In genomic region chr10:79704970-79705360, GRCm38 (mm10) we compare ENCODE assay signal across 8 mouse cellular contexts. TPM values are rescaled to one million over a fixed set of nuclear protein-coding genes. Genes with fewer than 3 reads are reported as not detected.
DNase-seq lines count a peak whose midpoint lies in the region; ATAC-seq and TF ChIP-seq lines count a peak whose summit lies in the region.

No protein-coding gene starts in this region.

- H3K27me3 ChIP-seq in kidney, postnatal 0 days (ENCODE audit: insufficient read depth, low read length), result no peaks in the 10 kb centered on the region
- no peaks in the 10 kb centered on the region for H3K27me3 ChIP-seq in embryonic facial prominence, embryonic 13.5 days
- no peaks in the 10 kb centered on the region for H3K27me3 ChIP-seq in hindbrain, postnatal 0 days (ENCODE audit: insufficient read depth, low read length)
- no peaks in the 10 kb centered on the region for H3K27me3 ChIP-seq in midbrain, embryonic 16.5 days (ENCODE audit: control insufficient read depth, insufficient read depth, low read depth, low read length)

- WGBS in kidney, postnatal 0 days, result 3% methylated on average over 10 of the region's 10 CpGs
- WGBS in embryonic facial prominence, embryonic 13.5 days, result 4% methylated on average over 10 of the region's 10 CpGs
- WGBS in hindbrain, postnatal 0 days, result 7% methylated on average over 10 of the region's 10 CpGs
- 5% methylated on average over 10 of the region's 10 CpGs for WGBS in midbrain, embryonic 16.5 days

- no peak for DNase-seq in kidney, postnatal 0 days (ENCODE audit: low spot score)
- DNase-seq in kidney, postnatal 25 days, result no peak
- DNase-seq in hindbrain, postnatal 0 days (ENCODE audit: low spot score), result no peak
- no peak for DNase-seq in layer of hippocampus, adult 11-12 months (ENCODE audit: low spot score)
- DNase-seq in T-cell, adult 2 months (ENCODE audit: low spot score), result no peak
- DNase-seq in kidney, adult 11 months, result no peak

- H3K4me3 ChIP-seq in kidney, postnatal 0 days (replicated peaks; ENCODE audit: low read depth, low read length), result peak overlapping the region; percentile 68
- peak overlapping the region; percentile 79 for H3K4me3 ChIP-seq in embryonic facial prominence, embryonic 13.5 days
- H3K4me3 ChIP-seq in hindbrain, postnatal 0 days (ENCODE audit: low read length), result peak overlapping the region; percentile 69
- peak overlapping the region; percentile 73 for H3K4me3 ChIP-seq in midbrain, embryonic 16.5 days (ENCODE audit: low read depth, low read length)

- peak overlapping the region; percentile 81 for H3K9ac ChIP-seq in kidney, postnatal 0 days (ENCODE audit: low read depth, low read length)
- H3K9ac ChIP-seq in embryonic facial prominence, embryonic 13.5 days, result peak overlapping the region; percentile 93
- peak overlapping the region; percentile 91 for H3K9ac ChIP-seq in hindbrain, postnatal 0 days (replicated peaks; ENCODE audit: low read length)
- H3K9ac ChIP-seq in midbrain, embryonic 16.5 days (ENCODE audit: low read depth, low read length), result peak overlapping the region; percentile 89

- H3K36me3 ChIP-seq in kidney, postnatal 0 days (ENCODE audit: insufficient read depth, low read length), result peaks cover 13% of the 10 kb centered on the region
- H3K36me3 ChIP-seq in embryonic facial prominence, embryonic 13.5 days, result peaks cover 36% of the 10 kb centered on the region
- H3K36me3 ChIP-seq in hindbrain, postnatal 0 days (ENCODE audit: insufficient read depth, low read length), result peaks cover 5% of the 10 kb centered on the region
- peaks cover 9% of the 10 kb centered on the region; the same call in 1 of the 2 replicates for H3K36me3 ChIP-seq in midbrain, embryonic 16.5 days (ENCODE audit: control insufficient read depth, insufficient read depth, low read length)

- peak overlapping the region; percentile 68 for H3K27ac ChIP-seq in kidney, postnatal 0 days
- peak overlapping the region; percentile 83 for H3K27ac ChIP-seq in embryonic facial prominence, embryonic 13.5 days
- H3K27ac ChIP-seq in hindbrain, postnatal 0 days, result peak overlapping the region; percentile 84
- H3K27ac ChIP-seq in midbrain, embryonic 16.5 days (ENCODE audit: low read length), result peak overlapping the region; percentile 85

- H3K4me2 ChIP-seq in kidney, postnatal 0 days (ENCODE audit: low read length), result peak overlapping the region; percentile 79
- H3K4me2 ChIP-seq in embryonic facial prominence, embryonic 13.5 days, result peak overlapping the region; percentile 99
- H3K4me2 ChIP-seq in hindbrain, postnatal 0 days (ENCODE audit: low read depth, low read length), result peak overlapping the region; percentile 91
- H3K4me2 ChIP-seq in midbrain, embryonic 16.5 days (ENCODE audit: low read length), result peak overlapping the region; percentile 69

- ATAC-seq in kidney, postnatal 0 days (replicated peaks; ENCODE audit: low FRiP score, low read depth), result no peak
- ATAC-seq in embryonic facial prominence, embryonic 13.5 days (ENCODE audit: insufficient number of reproducible peaks, insufficient read depth, low FRiP score, low TSS enrichment, low read depth), result no peak
- no peak for ATAC-seq in hindbrain, postnatal 0 days
- ATAC-seq in midbrain, embryonic 16.5 days, result peak; percentile 12; the same call in 1 of the 2 replicates

- TF ChIP-seq CTCF in kidney, postnatal 0 days (IDR thresholded peaks at IDR 0.05; ENCODE audit: low read depth), result no peak
- TF ChIP-seq CTCF in hindbrain, postnatal 0 days (IDR thresholded peaks at IDR 0.05; ENCODE audit: low read depth), result no peak

- H3K9me3 ChIP-seq in kidney, postnatal 0 days (replicated peaks; ENCODE audit: low read length), result no peaks in the 10 kb centered on the region
- H3K9me3 ChIP-seq in embryonic facial prominence, embryonic 13.5 days, result no peaks in the 10 kb centered on the region
- H3K9me3 ChIP-seq in hindbrain, postnatal 0 days (ENCODE audit: low read length), result no peaks in the 10 kb centered on the region
- no peaks in the 10 kb centered on the region for H3K9me3 ChIP-seq in midbrain, embryonic 16.5 days (replicated peaks; ENCODE audit: control insufficient read depth, low read length, poor library complexity, severe bottlenecking)

- peaks cover 19% of the 10 kb centered on the region for H3K4me1 ChIP-seq in kidney, postnatal 0 days (replicated peaks; ENCODE audit: insufficient read depth, low read length)
- peaks cover 36% of the 10 kb centered on the region for H3K4me1 ChIP-seq in embryonic facial prominence, embryonic 13.5 days
- H3K4me1 ChIP-seq in hindbrain, postnatal 0 days (ENCODE audit: insufficient read depth, low read length), result peaks cover 23% of the 10 kb centered on the region
- peaks cover 30% of the 10 kb centered on the region for H3K4me1 ChIP-seq in midbrain, embryonic 16.5 days (ENCODE audit: control insufficient read depth, insufficient read depth, low read length)

RNA-seq across cellular contexts. Expression of gene Bsg, which starts 0.7 kb away (rescaled TPM):
- 1,067 and 1,079 TPM in 2 replicates for polyA plus RNA-seq in kidney, postnatal 0 days (2015; fragmentation: Nextera tagmentation; extraction: Ambion mirVana)
- 703 and 715 TPM in 2 replicates for polyA plus RNA-seq in embryonic facial prominence, embryonic 13.5 days (2015; fragmentation: Nextera tagmentation; extraction: Ambion mirVana)
- 1,127 and 1,151 TPM in 2 replicates for total RNA-seq in hindbrain, postnatal 0 days (2014; rRNA removed)
- 1,243 and 1,259 TPM in 2 replicates for polyA plus RNA-seq in hindbrain, postnatal 0 days (2015; fragmentation: Nextera tagmentation; extraction: Ambion mirVana)
- polyA plus RNA-seq in midbrain, embryonic 16.5 days (2015; fragmentation: Nextera tagmentation; extraction: Ambion mirVana), result 844 and 915 TPM in 2 replicates

RNA-seq across cellular contexts. Expression of gene Hcn2, which starts 11.5 kb away (rescaled TPM):
- 0.17 and 0.28 TPM in 2 replicates for polyA plus RNA-seq in kidney, postnatal 0 days (2015; fragmentation: Nextera tagmentation; extraction: Ambion mirVana)
- polyA plus RNA-seq in embryonic facial prominence, embryonic 13.5 days (2015; fragmentation: Nextera tagmentation; extraction: Ambion mirVana), result 0.10 and 0.12 TPM in 2 replicates
- 92.6 and 101 TPM in 2 replicates for total RNA-seq in hindbrain, postnatal 0 days (2014; rRNA removed)
- 5.5 and 6.6 TPM in 2 replicates for polyA plus RNA-seq in hindbrain, postnatal 0 days (2015; fragmentation: Nextera tagmentation; extraction: Ambion mirVana)
- 0.87 and 0.89 TPM in 2 replicates for polyA plus RNA-seq in midbrain, embryonic 16.5 days (2015; fragmentation: Nextera tagmentation; extraction: Ambion mirVana)

RNA-seq across cellular contexts. Expression of gene Gzmm, which starts 16.1 kb away (rescaled TPM):
- 0.34 and 0.50 TPM in 2 replicates for polyA plus RNA-seq in kidney, postnatal 0 days (2015; fragmentation: Nextera tagmentation; extraction: Ambion mirVana)
- 0.81 and 0.84 TPM in 2 replicates for polyA plus RNA-seq in embryonic facial prominence, embryonic 13.5 days (2015; fragmentation: Nextera tagmentation; extraction: Ambion mirVana)
- total RNA-seq in hindbrain, postnatal 0 days (2014; rRNA removed), result 0.22 and 0.63 TPM in 2 replicates
- polyA plus RNA-seq in hindbrain, postnatal 0 days (2015; fragmentation: Nextera tagmentation; extraction: Ambion mirVana), result 1.2 TPM in 2 replicates
- 1.6 and 1.8 TPM in 2 replicates for polyA plus RNA-seq in midbrain, embryonic 16.5 days (2015; fragmentation: Nextera tagmentation; extraction: Ambion mirVana)

RNA-seq across cellular contexts. Expression of gene Cdc34, which starts 23.0 kb away (rescaled TPM):
- polyA plus RNA-seq in kidney, postnatal 0 days (2015; fragmentation: Nextera tagmentation; extraction: Ambion mirVana), result 68.1 and 75.7 TPM in 2 replicates
- polyA plus RNA-seq in embryonic facial prominence, embryonic 13.5 days (2015; fragmentation: Nextera tagmentation; extraction: Ambion mirVana), result 102 and 106 TPM in 2 replicates
- 65.1 and 76.7 TPM in 2 replicates for total RNA-seq in hindbrain, postnatal 0 days (2014; rRNA removed)
- 69.8 and 71.3 TPM in 2 replicates for polyA plus RNA-seq in hindbrain, postnatal 0 days (2015; fragmentation: Nextera tagmentation; extraction: Ambion mirVana)
- 73.1 and 81.9 TPM in 2 replicates for polyA plus RNA-seq in midbrain, embryonic 16.5 days (2015; fragmentation: Nextera tagmentation; extraction: Ambion mirVana)

RNA-seq across cellular contexts. Expression of gene Tpgs1, which starts 35.8 kb away (rescaled TPM):
- 82.5 and 84.9 TPM in 2 replicates for polyA plus RNA-seq in kidney, postnatal 0 days (2015; fragmentation: Nextera tagmentation; extraction: Ambion mirVana)
- polyA plus RNA-seq in embryonic facial prominence, embryonic 13.5 days (2015; fragmentation: Nextera tagmentation; extraction: Ambion mirVana), result 58.1 and 62.1 TPM in 2 replicates
- 117 and 135 TPM in 2 replicates for total RNA-seq in hindbrain, postnatal 0 days (2014; rRNA removed)
- 132 and 133 TPM in 2 replicates for polyA plus RNA-seq in hindbrain, postnatal 0 days (2015; fragmentation: Nextera tagmentation; extraction: Ambion mirVana)
- 96.1 and 107 TPM in 2 replicates for polyA plus RNA-seq in midbrain, embryonic 16.5 days (2015; fragmentation: Nextera tagmentation; extraction: Ambion mirVana)
